Mouse (Mus musculus) cerebellum, postnatal 36 days (tissue): ENCODE measurements around the gene Mgat5.

Experiments
- DNase-seq, 2 experiments: peaks; one replicate each; pipeline ENCODE4 v3.0.0; 2021 to 2022; ENCODE audit warnings: mixed read lengths in 2 of 2

Gene Mgat5

DNA sequence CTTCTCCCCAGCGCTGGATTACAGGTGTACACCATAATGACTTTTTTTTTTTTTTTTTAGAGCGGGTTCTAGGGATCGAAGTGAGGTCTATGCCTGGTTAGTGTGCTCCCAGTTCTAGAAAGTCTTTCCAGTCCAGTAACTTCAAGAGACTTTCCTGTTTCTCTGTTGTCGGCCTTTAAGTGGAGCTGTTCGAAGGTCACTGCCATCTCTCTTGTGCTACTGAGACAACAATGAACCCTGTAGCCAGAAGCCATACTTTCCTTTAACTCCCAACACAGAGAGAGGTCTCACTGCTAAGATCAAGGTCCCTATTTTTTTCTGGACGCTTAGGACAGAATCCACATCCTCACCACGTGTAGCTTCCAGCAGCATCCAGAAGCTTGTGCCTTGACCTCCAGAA is 13.4 kb downstream of the Mgat5 start:
- DNase-seq: no peak

DNA sequence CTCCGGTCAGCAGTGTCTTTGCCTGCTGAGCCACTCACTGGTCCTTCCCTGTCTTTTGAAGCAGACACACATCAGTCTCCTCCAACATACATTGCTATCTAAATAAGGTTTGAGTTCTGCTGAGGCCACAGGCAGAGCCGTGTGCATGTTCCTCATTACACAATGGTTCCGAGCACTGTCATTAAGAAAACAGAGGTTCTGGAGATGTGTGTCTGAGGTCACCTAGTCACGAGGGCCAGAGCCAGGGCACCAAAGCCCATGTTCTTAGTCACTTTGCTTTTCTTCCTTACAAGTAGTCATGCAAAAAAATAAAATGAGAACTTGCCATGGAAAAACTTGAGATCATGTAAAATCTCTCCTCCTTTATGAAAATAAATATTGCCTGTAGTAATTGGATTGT is 14.3 kb downstream of the Mgat5 start:
- no peak for DNase-seq

DNA sequence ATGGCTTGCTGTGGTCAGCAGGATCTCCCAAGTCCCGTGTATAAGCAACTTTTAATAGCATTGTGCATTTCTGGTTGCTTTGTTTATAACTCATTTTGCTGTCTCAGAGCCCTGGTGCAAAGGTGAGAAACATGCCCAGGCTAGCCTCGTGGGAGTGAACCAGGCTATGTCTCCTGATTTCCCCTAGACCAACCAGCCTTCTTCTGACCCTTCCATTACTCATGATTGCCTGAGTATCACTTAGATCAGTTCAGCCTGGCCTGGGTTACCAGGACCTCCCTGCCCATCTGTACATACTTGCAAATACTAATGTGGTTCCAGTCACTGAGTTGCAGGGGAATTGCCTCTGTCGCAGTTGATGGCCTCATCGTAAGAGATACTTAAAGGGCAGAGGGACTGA is 14.8 kb downstream of the Mgat5 start:
- no peak for DNase-seq

DNA sequence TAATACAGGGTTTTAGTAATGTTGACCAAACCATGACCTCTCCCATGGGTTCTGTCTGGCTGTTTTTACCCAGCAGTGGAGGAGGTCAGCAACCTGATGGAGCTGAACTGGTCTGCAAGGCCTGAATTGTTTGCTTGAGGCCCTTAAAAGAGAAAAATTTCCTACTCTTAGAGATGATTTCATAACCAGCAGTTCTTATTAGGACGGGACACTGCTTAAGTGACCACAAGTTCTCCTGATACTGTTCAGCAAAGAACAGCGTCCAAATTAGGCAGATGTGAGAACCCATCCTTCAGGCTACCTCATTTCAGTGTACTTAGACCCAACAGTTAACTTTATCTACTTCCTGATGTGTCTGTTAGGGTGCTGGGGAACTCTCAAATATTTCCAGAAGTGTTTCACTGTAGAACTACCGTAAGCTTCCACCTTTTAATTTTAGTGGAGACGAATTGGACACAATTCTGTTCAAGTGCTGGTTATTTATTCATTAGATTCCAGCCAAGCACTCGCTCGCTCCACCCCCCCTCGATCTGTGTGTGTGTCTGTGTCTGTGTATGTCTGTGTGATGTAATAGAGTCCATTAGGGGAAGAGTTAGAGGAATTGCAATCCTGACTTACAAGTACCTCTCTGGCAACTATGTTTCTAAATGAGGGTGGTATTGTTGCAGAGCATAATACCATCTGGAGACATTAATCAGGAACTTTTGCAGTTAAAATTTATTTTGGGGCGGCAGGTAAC is 17.4 kb downstream of the Mgat5 start:
- DNase-seq: no peak

DNA sequence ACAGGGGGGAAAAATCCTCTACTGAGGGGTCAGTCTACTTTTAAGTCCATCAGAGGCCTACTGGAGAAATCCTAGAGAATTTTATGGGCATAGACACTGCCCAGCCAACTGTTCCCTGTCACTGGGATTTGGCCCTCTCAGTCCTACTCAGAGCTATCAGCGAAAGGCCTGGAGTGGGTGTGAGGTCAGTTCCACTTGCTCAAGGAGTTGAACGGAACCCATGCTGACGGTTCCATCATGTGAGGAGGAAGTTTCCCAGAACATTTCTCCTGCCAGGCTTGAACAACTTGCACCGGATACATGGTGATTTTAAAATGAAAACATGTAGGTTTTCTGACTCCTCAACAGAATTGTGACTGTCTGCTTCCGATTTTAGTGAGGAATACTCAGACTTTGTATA is 20.2 kb downstream of the Mgat5 start:
- DNase-seq: no peak

DNA sequence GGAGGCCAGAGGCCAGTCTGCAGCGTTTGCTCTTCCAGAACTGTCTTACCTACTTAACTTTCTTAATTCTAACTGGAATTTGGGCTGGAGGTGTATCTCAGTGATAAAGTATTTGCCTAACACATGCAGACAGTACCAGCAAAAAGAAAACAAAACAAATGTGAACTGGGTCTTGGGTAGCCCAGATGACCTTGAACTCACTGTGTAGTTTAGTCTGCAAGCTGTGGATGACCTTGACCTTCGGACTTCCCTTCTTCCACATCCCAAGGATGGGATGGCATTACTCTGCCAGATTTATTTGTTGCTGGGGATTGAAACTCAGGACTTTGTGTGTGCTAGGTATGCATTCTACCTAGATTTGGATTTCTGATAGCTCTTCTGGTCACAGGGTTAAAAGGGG is 24.2 kb downstream of the Mgat5 start:
- no peak for DNase-seq

DNA sequence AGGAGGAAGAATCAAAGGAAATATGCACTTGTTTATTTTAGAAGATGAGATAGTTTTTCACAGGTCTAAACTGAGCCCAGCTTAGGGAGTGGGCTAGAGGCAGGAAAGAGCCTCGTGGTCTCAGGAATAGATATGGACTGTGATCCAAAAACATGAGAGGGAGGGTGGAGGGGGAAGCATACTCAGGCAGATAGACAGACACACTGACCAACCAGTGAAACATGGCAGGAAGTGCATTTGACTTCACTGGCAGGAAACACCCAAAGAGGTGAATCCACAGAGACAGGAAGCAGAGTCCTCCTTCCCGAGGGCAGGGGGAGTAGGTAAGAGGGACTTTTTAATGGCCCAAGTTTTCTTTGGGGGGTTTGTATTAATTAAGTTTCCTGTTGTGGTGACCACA is 25.7 kb downstream of the Mgat5 start:
- DNase-seq: no peak

DNA sequence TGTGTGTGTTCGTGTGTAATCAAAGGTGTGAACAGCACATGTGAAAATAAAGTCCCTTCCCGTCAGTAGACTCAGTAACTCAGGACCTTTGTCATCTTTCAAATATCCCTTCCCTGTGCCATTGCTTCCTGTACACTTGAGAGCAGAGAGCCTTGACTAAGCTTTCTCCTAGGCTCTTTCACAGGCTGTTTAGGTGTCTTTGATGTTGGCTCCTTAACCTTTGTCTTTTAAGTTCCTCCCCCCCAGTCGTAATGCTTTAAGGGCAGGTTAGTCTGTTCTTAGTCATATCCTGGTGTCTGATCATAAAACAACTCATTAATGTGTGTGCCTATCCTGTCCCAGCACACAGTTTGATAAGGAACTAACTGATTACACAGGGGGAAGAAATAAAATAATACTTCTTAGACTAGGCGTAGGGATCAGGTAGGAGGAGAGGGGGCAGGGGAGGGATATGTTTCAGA is 28.4 kb downstream of the Mgat5 start:
- no peak for DNase-seq

DNA sequence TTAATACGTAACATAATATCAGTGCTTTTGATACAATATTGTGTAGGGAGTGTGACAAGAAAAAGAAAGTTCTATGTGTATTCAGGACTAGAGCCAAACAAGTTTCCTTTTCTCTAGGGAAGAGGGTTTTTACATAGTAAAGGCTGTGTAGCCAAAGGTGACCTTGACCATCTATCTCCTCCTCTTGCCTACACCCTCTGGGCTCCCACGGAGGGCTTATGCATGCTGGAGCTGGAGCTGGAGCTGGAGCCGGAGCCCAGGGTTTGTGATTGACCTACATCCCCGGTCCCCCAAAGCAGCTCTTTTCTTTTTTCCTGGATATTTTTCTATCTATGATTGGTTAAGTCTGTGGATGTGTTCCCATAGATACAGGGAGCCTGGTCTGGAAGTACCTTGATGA is 30.3 kb downstream of the Mgat5 start:
- no peak for DNase-seq

DNA sequence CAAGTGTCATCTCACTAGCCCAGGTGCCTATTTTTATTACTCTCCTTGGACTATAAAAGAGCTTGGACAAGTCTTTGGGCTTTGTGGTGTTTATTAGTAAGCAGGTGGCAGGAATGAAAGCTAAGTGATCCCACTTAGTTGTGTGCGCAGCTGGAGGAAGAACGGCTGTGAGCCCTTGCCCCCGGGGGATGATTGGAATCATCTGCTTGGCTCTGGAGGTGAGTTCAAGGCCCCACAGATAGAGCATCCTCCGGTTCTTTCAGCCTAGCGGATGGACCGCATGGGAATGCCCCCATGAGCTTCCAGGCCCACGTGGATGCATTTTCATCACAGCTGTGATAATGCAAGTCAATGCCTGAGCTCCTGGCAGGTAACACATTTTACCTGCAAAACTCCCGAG is 31.6 kb downstream of the Mgat5 start:
- DNase-seq: no peak

DNA sequence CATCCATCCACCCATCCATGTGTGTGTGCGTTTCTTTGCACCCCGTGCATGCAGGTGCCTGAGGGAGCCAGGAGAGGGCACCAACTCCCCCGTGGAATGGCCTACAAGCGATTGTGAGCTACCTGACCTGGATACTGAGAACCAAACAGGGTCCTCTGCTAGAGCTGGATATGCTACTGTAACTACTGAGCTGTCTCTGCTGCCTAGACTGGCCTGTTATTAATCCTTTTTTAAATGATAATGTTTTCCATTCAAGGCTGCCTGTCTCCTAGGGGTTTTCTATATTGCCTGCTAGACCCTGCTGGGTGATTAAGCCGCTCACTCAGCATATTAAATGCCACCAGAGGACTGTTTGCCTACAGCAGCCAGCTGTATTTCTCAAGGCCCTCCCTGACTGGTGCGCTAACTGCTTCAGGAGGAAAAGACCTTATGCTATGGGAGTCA is 34.1 kb downstream of the Mgat5 start:
- no peak for DNase-seq

DNA sequence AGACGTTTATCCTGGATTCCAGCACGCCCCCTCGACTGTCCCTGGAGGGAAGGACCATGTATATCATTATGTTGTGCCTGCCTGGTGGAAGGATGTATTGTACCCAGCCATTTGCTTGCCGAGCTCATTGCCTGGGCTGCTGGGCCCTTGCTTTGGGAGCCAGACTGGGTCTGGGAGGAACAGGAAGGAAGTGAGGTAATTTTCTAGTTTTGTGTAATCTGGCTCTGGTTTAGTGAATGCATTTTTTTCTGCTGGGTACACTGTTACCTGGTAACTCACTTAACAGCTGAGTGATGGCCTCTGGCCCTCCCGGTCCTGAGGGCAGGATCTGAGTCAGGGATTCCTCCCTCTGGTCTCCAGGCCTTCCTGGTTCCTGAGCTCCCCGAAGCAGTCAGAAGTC is 35.1 kb downstream of the Mgat5 start:
- no peak for DNase-seq

DNA sequence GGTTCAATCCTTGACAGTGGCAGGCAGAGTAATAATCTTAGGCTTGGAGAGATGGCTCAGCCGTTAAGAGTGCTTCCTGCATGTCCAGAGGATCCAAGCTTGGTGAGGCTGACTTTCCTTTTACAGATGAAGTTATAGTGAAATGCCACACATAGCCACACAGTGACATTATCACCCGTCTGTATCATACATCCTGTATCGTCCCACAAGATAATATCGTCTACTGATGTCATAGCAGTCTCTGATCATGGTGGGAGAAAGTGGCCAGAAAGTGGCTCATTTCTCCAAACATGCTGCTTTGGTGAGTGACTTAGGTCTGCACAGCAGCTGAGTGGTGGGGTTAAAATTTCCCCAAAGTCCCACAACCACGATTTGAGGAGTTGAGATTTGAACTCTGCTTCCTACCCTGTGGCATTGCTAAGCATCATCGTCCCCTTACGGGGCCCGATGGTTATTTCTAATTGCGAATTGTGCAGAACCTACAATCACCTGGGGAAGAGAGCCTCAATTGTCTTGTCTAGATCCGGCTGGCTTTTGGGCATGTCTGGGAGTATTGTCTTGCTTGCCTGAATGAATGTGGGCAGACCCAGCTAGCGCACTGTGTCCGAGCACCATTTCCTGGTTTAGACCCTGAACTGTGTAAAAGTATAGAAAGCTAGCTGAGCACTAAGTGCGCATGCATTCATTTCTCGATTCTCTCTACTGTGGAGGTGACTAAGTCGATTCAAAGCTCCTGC is 37.5 kb downstream of the Mgat5 start:
- DNase-seq: no peak

DNA sequence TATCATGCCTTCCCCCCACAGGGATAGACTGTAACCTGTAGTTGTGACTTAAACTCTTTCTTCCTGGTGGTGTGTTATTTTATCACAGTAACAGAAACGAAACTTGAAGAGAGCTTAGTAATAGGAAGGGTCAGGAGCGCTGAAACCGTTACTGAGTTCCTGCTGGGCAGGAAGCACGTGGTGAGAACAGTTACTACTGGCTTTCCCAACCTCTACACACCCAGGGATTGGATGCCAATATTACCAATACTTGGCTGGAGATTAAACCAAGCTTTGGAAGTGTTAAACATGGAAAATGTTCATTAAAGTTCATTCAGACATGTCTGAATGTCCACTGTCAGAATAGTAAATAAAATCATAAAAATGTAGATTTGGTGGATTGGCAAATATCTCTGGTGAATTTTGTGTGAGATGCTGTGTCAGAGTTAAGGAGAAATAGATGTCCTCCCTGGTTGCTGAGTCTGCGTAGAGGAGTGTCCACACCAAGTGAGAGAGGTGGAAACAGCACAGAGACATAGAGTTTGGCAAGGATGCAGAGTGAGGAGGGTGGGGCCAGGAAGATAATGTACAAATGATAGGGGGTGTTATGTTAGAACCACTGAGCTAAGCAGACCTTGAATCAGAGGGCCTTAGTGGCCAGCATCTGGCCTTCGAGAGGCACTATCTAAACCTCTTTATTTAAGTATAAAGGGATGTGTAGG is 38.2 kb downstream of the Mgat5 start:
- DNase-seq: no peak

DNA sequence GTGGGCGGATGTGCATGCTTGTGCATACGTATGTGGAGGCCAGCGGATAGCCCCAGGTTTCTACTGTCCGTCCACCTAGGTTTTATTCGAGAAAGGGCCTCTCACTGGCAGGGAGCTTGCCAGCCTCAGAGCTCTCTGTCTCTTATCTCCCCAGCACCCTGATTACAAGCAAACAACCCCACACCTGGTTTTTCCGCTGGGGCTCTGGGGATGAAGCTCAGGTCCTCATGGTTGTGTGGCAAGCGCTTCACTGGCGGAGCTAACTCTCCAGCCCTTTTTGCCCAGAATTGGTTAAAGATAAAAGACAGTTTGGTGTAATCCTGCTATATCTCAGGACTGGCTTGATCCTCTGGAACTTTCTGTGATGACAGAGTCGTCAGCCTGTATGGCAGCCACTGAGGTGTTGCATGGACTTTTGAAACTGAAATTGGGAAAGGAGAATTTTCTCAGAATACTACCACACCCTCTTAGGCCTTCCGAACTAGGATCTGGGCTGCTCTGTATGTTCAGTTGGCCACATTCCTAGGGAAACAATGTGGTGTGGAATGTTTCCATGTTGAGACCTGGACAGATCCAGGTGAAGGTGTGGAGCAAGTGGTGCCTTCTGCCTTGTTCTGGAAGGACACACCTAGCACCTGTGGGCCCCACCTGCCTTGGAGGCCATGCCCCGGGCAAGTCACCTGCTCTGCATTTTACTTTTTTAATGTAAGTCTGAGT is 39.4 kb downstream of the Mgat5 start:
- no peak for DNase-seq

DNA sequence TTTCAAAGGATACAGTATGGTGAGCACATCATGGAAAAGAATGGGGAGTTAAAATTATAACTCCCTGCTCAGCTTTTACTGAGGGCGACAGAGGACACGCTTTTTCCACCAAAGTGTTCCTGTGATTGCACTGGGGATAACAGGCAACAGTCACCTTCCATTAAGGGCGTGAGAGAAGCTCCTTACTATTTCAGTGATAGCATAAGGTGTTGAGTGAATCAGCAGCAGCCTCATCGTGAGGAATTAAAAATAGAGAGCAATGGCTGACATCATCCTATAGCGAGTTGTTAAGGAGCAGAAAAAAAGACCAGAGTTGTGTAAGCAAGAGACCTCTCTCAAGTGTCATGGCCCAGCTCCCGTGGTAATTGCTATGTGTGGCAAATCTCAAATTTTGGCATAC is 41.3 kb downstream of the Mgat5 start:
- no peak for DNase-seq

DNA sequence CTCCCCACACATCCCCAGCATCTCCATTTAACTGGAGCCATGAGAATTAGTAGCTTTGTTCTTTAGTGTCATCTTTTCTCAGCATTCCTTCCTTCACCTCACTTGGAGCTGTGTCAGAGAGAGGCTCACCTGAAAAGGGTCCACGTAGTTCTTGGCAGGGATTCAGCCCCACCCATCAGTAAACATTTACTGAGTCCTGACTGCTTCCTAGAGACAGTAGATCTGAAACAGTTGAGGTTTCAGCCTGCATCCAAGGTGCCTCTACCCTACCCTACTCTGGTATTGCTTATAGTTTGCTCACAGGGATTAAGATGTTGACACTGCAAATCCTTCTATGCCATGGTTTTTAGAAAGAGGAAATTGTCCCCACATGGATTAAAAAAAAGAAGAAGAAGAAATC is 43.6 kb downstream of the Mgat5 start:
- DNase-seq: no peak

DNA sequence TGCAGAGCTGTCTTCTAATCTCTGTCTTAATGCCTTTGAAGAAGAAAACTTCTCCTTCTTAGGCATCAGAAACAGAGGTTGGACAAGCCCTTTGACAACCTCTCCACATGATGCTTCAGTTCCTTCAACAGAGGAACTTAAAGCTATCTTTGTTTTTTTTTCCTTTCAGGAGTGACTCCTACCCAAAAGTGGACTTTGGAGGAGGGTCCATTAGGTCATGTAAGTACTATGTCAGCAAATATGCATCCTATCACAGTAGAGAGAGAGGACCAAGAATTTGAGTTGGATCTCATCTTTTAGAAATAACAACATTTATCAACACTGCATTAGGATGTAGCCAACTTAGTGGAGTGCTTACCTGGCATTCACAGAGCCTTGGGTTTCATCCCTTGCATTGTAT is 44.8 kb downstream of the Mgat5 start:
- no peak for DNase-seq

DNA sequence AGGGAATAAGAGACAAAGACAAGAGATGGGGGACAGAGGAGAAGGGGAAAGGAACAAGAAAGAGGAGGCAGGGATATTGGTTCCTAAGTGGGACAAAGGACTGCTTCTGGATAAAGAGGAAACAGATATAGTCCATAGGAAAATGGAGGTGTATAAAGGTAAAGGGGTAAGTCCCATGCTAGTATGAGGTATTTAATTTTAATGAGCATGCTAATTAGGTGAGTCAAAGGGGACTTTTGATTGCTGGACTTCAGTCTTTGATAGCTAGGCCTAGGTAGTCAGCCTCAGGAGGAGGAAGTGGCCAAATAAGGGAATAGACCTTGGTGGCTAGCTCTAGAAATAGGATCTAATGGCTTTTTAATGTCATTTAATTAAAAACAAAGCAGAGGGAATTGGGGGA is 45.5 kb downstream of the Mgat5 start:
- no peak for DNase-seq

DNA sequence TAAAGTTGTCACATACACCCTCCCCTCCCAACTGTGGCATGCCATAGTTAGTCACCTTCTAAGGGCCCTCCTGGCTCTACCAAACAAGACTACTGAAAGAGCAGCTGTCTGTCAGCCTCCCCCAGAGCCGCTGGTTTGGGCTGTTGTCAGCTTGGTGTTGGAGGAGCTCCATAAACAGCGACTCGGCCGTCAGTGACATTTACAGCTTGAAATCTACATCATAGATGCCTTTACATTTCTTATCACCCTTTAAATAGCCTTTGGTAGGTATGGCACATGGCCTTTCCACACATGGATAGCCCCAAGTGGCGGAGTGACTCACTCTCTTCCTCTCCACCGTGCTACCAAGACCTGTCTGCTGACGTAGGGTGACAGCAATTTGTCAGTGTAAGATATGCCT is 46.9 kb downstream of the Mgat5 start:
- DNase-seq: no peak

DNA sequence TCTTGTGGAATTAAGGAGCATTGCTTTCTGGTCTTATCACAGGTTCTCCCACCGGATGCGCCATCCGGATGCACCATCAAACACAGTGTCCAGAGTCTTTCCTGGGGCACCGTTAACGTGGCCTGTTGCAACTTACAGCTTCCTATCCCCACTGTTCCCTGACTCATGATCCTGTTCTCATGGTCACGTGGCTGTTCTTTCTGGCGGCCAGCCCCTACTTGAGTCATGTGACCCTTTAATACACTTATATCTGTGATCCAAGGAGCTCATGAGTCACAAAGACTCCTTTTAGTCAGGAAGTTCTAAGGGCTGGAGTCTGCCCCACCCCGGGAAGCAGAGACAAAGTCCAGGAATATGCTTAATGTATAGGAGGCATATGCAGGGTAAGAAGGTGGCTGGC is 52.2 kb downstream of the Mgat5 start:
- DNase-seq: no peak

DNA sequence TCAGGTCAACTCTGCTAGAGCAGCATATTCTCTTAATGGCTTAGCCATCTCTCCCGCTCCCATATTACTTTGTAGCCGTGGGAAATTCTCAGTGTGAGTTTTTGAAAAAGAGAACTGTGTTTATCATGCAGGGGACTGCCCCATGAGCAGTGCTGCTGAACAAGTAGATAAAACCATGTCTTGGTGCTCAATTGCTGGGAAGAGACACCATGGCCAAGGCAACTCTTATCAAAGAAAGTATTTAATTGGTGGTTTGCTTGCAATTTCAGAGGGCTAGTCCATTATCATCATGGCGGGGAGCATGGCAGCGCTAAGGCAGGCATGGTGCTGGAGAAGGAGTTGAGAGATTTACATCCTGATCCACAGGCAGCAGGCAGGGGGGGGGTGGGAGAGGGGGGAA is 54.9 kb downstream of the Mgat5 start:
- DNase-seq: no peak

DNA sequence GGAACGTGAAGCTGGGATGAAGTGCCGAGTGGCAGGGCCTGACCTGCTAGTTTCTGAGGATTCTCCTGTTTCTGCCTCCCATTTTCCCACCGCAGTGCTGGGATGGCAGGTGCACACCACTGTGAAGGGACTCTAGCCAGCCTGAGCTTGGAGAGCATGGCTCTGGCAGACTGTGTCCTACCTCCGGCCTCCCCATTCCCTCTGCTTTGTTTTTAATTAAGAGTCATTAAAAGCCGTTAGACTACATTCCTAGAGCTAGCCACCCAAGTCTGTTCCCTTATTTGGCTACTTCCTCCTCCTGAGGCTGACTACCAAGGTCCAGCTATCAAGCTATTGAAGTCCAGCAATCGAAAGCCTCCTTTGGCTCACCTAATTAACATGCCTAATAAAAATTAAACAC is 56.2 kb downstream of the Mgat5 start:
- peak in 1 of 2 experiments; percentile 16 for DNase-seq
